Mouse (Mus musculus) gastrocnemius, postnatal 25 days (tissue): Measurements from ENCODE around the gene Serpinb1a. TPM values are rescaled to one million over a fixed set of nuclear protein-coding genes. Genes with fewer than 3 reads are reported as not detected.

Source experiments
- DNase-seq: peaks from one replicate; pipeline ENCODE4 v3.0.0; 2022
- total RNA-seq, 2 experiments: library from RNA; stranded (reverse); gene quantifications; 1 replicate in 1 of 2; 2 replicates in 1 of 2; pipeline ENCODE4 v1.2.3; 2021

Gene Serpinb1a
- total RNA-seq, 2 experiments from 2014 or later, result 5.4 to 7.8 TPM

DNA sequence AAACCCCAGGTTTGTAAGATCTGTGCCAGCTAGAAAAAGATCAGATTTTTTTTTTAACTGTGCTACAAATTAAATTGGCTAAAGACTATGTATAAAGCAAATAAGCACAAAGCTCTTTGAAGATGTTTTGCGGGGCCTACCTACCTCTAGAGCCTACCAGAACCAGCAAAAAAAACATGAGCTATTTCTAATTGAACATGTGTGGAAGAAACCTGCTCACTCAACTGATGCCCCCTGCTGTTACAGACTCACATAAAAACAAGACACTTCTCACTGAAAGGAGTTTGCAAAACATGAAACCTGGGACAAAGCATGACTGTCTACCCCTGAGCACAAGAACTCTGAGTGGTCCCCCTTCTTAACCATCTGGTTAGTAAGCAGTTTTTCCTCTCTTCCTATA lies 53.9 kb downstream of the Serpinb1a start:
- DNase-seq, result no peak

DNA sequence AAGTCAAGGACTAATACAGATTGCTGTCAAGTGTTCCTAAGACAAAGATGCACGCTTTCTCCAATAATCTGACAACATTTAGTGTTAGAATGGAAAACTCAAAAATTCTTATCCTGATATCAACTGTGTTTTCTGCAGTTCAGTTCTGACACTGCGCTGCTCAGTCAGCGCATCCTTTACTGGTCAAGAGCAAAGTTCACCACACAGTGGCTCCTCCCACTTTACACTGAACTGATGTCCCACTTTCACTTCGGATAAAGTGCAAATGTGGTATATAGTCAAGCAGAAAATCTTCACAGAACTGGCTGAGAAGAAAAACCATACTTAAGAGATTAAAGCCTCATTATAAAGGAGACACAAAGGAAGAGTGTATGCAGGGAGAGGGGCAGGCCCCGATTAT lies 55.8 kb downstream of the Serpinb1a start:
- DNase-seq, result no peak

DNA sequence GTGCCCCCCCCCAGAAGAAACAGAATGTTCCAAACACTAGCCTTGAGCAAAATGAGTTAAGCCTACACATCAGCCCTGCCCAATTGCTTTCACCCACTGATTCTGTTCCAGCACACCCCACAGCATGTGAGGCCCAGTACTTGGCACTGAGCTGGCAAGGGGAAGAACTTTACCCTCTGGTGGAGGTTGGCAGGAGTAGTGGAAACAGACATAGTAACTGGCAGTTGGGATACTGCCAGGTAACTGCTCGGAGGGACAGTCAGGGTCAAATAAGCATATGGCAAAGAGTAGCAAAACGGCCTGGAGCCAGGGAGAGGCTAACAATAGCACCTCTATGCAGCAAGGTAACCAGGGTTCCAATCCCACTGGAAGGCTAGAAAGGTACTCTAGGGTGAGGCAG lies 56.4 kb downstream of the Serpinb1a start:
- DNase-seq, result peak; percentile 83

Other genes with a start within 250 kb of the Serpinb1a start
- gene Mylk4, start 67.2 kb downstream of the Serpinb1a start, total RNA-seq, result 1,000 to 10,000 TPM in 1 of 2 experiments, 100 to 1,000 TPM in 1; 560 to 1,240 TPM
- gene Wrnip1, start 49.1 kb downstream of the Serpinb1a start, total RNA-seq, result 1 to 10 TPM; 5.8 to 7.5 TPM
- not detected for gene D930007J09Rik, start 48.3 kb downstream of the Serpinb1a start, total RNA-seq
- gene Serpinb1c, start 47.0 kb upstream of the Serpinb1a start, total RNA-seq, result 1 to 10 TPM; 2.7 to 4.1 TPM
- 1 to 10 TPM; 2.4 to 5.1 TPM for gene Serpinb6b, start 114.0 kb upstream of the Serpinb1a start, total RNA-seq
- 1 to 10 TPM; 2.2 TPM for gene Serpinb9, start 152.1 kb upstream of the Serpinb1a start, total RNA-seq
- not detected for gene Serpinb9b, start 176.2 kb upstream of the Serpinb1a start, total RNA-seq
- gene Serpinb1b, start 227.4 kb upstream of the Serpinb1a start, total RNA-seq, result not detected